Mouse (Mus musculus) midbrain, embryonic 11.5 days (tissue): ENCODE measurements around the gene Ccs. TPM values are rescaled to one million over a fixed set of nuclear protein-coding genes. Genes with fewer than 3 reads are reported as not detected.

ENCODE experiments used
- ATAC-seq: fragments of 200-750 bp; cut with Nextera tagmentation; 2 replicates; pipeline ENCODE4 v1.8.0; 2017; ENCODE audit warnings: moderate TSS enrichment, moderate library complexity; ENCODE audit not compliant: low FRiP score
- DNase-seq: peaks from one replicate; pipeline ENCODE4 v3.0.0; 2015; ENCODE audit warnings: low spot score; ENCODE audit errors: missing footprints
- H3K27ac ChIP-seq: fragments of 300-500 bp; sonication (generic); 2 replicates; pipeline ENCODE4 v1.5.1; 2014; ENCODE audit warnings: low read depth, low read length
- H3K27me3 ChIP-seq: fragments of 300-500 bp; sonication (generic); 2 replicates; pipeline ENCODE4 v1.6.1; 2014; ENCODE audit warnings: mild to moderate bottlenecking, low read length, moderate library complexity, mixed read lengths; ENCODE audit not compliant: control insufficient read depth, insufficient read depth
- H3K36me3 ChIP-seq: fragments of 300-500 bp; sonication (generic); 2 replicates; pipeline ENCODE4 v1.6.1; 2014; ENCODE audit warnings: mild to moderate bottlenecking, low read length, moderate library complexity, mixed read lengths; ENCODE audit not compliant: control insufficient read depth, insufficient read depth
- H3K4me1 ChIP-seq: fragments of 300-500 bp; sonication (generic); 2 replicates; pipeline ENCODE4 v1.6.1; 2014; ENCODE audit warnings: low read length; ENCODE audit not compliant: control insufficient read depth, insufficient read depth
- H3K4me2 ChIP-seq: fragments of 300-500 bp; sonication (generic); 2 replicates; pipeline ENCODE4 v1.6.1; 2014; ENCODE audit warnings: mild to moderate bottlenecking, moderate library complexity
- H3K4me3 ChIP-seq: fragments of 300-500 bp; sonication (generic); 2 replicates; pipeline ENCODE4 v1.5.1; 2014; ENCODE audit warnings: low read depth, low read length
- H3K9ac ChIP-seq: fragments of 300-500 bp; sonication (generic); 2 replicates; pipeline ENCODE4 v1.6.1; 2014; ENCODE audit warnings: low read length
- H3K9me3 ChIP-seq: fragments of 300-500 bp; sonication (generic); 2 replicates; pipeline ENCODE4 v1.6.1; 2016; ENCODE audit warnings: low read length; ENCODE audit not compliant: control insufficient read depth
- WGBS: fragments of 180-500 bp; shearing (Covaris S2); extraction: QIAGEN DNeasy Blood & Tissue Kit; methylation state at CpG from one replicate; pipeline ENCODE4 v1.1.7; 2014; 5-methylcytosine and 5-hydroxymethylcytosine counted together
- polyA plus RNA-seq: library from polyadenylated mRNA; unstranded; fragments of >200 nt; fragmentation: Nextera tagmentation; extraction: Ambion mirVana; gene quantifications from 2 replicates; pipeline ENCODE4 v1.2.1, GENCODE M21; 2014

Ccs gene
- polyA plus RNA-seq, 1 experiment from 2014 or later: 35.6 TPM

DNA sequence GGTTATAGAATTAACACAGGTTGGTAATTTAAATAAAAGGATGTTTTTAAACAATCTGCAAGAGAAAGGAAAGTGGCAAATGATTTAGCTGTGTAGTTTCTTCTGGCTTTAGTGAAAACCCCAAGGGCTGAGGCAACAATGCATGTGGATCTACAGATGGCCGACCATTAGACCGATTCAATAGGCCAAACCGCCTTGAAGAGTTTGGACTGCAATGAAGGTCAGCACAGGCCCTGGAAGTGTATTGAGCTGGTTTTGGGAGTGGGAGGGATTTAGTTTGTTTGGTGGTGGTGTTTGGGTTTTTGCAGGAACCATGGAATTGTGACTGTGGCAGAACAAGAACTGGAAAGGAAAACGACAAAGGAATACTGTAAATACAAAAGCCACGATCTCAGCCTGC lies 40.0 kb downstream of the Ccs start:
- no peak overlapping the region for H3K9ac ChIP-seq
- H3K9me3 ChIP-seq: no peaks in the 10 kb centered on the region
- 94% methylated on average over 5 of the region's 5 CpGs for WGBS
- H3K27me3 ChIP-seq: no peaks in the 10 kb centered on the region
- peaks cover 4% of the 10 kb centered on the region for H3K4me1 ChIP-seq
- no peak overlapping the region for H3K4me3 ChIP-seq
- no peak overlapping the region for H3K4me2 ChIP-seq
- H3K27ac ChIP-seq: no peak overlapping the region
- ATAC-seq (no peak), DNase-seq (no peak)
- peaks cover 29% of the 10 kb centered on the region for H3K36me3 ChIP-seq

DNA sequence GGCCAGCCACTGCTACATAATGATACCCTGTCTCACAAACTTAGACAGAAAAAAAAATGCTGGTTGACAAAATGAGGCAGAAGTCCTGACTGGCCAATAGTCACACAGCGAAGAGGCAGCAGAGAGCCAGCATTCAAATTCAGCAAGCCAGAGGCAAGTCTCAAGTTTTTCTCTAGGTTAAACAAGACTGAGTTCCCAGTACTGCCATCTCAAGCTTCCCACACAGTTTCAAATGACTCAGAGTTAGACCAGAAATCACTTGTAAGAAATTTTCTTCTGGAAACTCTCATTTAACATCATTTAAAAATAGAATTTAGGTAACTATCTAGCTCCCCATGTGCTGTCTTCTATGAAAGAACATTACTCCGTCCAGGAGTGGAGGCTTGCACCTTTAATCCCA lies 41.3 kb downstream of the Ccs start:
- 97% methylated on average over 2 of the region's 2 CpGs for WGBS
- H3K36me3 ChIP-seq: peaks cover 20% of the 10 kb centered on the region
- DNase-seq: no peak
- H3K27me3 ChIP-seq: no peaks in the 10 kb centered on the region
- H3K4me1 ChIP-seq: peaks cover 4% of the 10 kb centered on the region
- no peak for ATAC-seq
- no peak overlapping the region for H3K4me2 ChIP-seq
- H3K27ac ChIP-seq: no peak overlapping the region
- no peaks in the 10 kb centered on the region for H3K9me3 ChIP-seq
- no peak overlapping the region for H3K9ac ChIP-seq
- no peak overlapping the region for H3K4me3 ChIP-seq

DNA sequence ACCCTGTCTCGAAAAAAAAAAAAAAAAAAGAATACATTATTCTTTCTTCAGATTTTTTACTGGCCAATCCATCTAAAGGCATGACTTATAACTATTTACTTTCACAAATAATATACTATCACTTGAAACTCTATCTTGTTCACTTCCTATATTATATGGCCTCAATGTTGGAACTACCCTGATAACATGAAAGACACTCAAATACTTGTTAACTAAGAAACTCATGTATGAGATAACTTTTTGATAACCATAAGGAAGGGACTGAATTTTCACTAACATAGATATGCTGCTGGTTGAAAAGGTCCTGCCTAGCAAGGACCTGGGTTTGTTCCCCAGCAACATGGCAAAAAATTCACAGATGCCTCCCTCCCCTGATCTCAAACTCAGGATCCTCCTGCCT lies 43.2 kb downstream of the Ccs start:
- DNase-seq (no peak), ATAC-seq (no peak)
- peaks cover 16% of the 10 kb centered on the region for H3K36me3 ChIP-seq
- no peak overlapping the region for H3K4me2 ChIP-seq
- H3K4me3 ChIP-seq: no peak overlapping the region
- no peaks in the 10 kb centered on the region for H3K9me3 ChIP-seq
- H3K27me3 ChIP-seq: no peaks in the 10 kb centered on the region
- no peak overlapping the region for H3K27ac ChIP-seq
- 80% methylated on average over 1 of the region's 1 CpGs for WGBS
- H3K9ac ChIP-seq: no peak overlapping the region
- peaks cover 12% of the 10 kb centered on the region for H3K4me1 ChIP-seq

DNA sequence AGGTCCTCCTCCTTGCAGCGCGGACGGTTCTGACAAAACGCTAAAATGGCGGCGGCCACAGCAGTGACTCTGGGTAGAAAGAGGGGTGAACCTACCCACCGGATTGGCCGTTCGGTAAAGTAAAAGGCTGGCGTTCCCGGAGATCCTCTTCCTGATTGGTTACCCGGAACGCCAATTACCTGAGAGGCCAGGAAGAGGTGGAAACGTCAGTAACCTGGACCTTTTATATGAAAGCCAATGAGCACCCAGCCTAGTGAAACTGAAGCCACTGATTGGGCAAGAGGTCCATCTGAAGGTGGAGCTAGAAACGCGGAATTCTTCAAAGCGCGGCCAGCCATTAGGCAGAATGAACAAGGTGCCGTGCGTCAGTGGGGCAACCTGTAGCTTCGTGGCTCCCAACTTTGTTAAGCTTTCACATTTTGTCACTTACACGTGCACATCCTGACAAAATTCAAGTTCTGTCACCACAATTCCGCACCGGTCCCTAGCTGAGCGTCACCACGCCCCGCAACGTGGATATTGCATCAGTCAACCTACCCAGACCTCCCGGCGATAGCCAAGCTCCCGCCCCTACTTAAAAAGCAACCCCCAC lies 45.2 kb downstream of the Ccs start, which contains the start of gene Rbm4:
TSS of gene Rbm4 (minus strand) at position 71 of the 592 bp plus-strand sequence.
- peak; percentile 99 for DNase-seq
- Histone ChIP-seq H3K4me2 (peak within 1 kb of the TSS; percentile 73), H3K4me3 (peak within 1 kb of the TSS; percentile 76), H3K4me1 (peaks cover 16% of the 10 kb centered on the region), H3K36me3 (peaks cover 6% of the 10 kb centered on the region), H3K27me3 (no peaks in the 10 kb centered on the region), H3K9ac (peak within 1 kb of the TSS; percentile 80), H3K27ac (peak within 1 kb of the TSS; percentile 42; the same call in 1 of the 2 replicates), H3K9me3 (no peaks in the 10 kb centered on the region)
- ATAC-seq: peak; percentile 98
- WGBS: under 1% methylated on average over 31 of the region's 31 CpGs

DNA sequence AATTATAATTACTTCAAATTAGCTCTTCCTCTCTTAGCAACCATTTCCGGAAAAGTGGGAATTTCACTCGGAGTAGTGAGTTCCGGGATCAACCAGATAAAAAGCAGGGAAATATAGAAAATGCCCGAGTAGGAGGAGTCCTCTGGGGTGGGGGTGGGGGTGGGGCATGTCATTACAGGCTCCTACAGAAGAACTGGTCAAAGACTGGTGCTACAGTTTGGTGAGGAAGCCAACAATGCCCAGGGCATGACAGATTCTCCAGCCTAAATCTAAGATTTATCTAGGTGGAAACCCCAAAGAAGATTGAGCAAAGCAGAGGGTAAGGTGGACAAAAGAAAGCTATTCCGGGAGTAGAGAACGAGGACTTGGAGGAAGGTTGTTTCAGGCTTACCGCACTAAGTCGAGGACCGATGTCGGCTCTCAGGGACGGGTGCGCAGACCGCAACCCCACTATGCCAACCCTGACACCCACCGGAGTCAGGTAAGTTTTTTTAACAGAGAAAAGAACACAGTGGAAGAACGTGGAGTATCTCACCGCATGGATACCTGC lies 45.8 kb downstream of the Ccs start:
- Histone ChIP-seq H3K27me3 (no peaks in the 10 kb centered on the region), H3K4me1 (peaks cover 16% of the 10 kb centered on the region), H3K9ac (peak overlapping the region; percentile 80), H3K9me3 (no peaks in the 10 kb centered on the region), H3K27ac (peak overlapping the region; percentile 42; the same call in 1 of the 2 replicates), H3K4me2 (peak overlapping the region; percentile 73), H3K36me3 (peaks cover 8% of the 10 kb centered on the region), H3K4me3 (peak overlapping the region; percentile 76)
- DNase-seq (peak; percentile 98), ATAC-seq (peak; percentile 31; the same call in 1 of the 2 replicates)
- 2% methylated on average over 16 of the region's 16 CpGs for WGBS

DNA sequence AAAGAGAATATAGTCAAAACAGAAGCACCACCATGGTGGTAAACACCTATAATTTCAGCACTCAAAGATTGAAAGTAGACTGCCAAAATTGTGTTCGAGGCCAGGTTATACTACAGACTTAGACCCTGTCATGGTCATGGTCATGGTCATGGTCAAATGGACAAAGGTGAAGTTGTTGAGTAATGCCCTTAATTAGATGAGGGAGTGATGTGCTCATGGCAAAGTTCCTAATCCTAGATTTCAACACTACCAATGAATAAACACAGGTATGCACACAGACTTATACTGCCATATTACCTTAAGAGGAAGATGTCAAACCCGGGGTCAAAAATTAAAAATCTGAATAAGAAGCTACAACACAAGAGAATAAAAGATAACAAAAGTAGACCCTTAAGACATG lies 52.8 kb downstream of the Ccs start:
- Histone ChIP-seq H3K4me3 (no peak overlapping the region), H3K9ac (no peak overlapping the region), H3K36me3 (peaks cover 22% of the 10 kb centered on the region), H3K4me1 (peaks cover 6% of the 10 kb centered on the region), H3K4me2 (no peak overlapping the region), H3K27me3 (no peaks in the 10 kb centered on the region), H3K9me3 (no peaks in the 10 kb centered on the region), H3K27ac (no peak overlapping the region)
- 95% methylated on average over 2 of the region's 2 CpGs for WGBS
- ATAC-seq (no peak), DNase-seq (no peak)

DNA sequence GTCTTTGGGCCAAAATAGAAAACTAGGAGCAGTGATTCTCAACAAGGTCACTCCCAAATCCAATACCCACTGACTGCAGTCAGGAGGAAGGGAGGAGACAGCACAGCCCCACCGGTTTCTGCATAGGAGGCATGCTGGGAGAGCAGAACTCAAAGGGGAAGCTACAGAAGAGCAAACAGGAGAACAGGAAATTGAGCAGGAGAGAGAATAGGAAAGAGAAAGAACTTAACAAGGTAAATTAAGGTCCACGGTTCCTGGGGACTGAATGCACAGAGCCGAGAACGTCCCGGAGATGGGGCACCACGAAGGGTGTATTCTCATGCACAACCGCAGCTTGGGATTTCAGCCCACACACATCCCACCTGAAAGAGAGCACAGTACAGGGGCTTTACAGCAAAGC lies 53.9 kb downstream of the Ccs start:
- no peaks in the 10 kb centered on the region for H3K27me3 ChIP-seq
- H3K36me3 ChIP-seq: peaks cover 22% of the 10 kb centered on the region
- ATAC-seq: no peak

DNA sequence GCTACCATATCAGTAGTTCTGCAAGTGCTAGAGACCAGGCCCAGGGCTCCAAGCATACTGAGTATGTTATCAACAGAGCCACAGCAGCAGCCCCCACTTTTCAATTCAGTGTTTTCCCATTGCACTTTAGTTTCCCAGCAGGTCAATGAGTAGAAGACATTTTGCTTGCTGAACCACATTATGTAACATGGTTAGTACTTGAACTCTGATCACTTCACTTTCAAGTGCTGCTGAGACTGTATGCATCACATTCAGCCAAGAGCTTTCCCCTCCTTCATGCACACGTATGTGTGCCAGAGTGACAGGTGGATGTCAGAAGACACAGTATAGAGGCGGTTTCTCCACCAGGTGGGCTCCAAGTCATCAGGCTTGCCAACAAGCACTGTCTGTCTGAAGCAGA lies 56.2 kb downstream of the Ccs start:
- no peak for DNase-seq
- no peak overlapping the region for H3K4me3 ChIP-seq
- H3K9ac ChIP-seq: no peak overlapping the region
- no peaks in the 10 kb centered on the region for H3K4me1 ChIP-seq
- H3K27me3 ChIP-seq: no peaks in the 10 kb centered on the region
- H3K9me3 ChIP-seq: no peaks in the 10 kb centered on the region
- peaks cover 19% of the 10 kb centered on the region for H3K36me3 ChIP-seq
- no peak overlapping the region for H3K4me2 ChIP-seq
- ATAC-seq: no peak
- WGBS: 95% methylated on average over 2 of the region's 2 CpGs
- H3K27ac ChIP-seq: no peak overlapping the region

More for the DNA sequence above, 53.9 kb downstream of the Ccs start:
- Histone ChIP-seq H3K4me3 (no peak overlapping the region), H3K9me3 (no peaks in the 10 kb centered on the region), H3K9ac (no peak overlapping the region), H3K27ac (no peak overlapping the region), H3K4me2 (no peak overlapping the region), H3K4me1 (peaks cover 3% of the 10 kb centered on the region)
- DNase-seq: no peak
- 88% methylated on average over 7 of the region's 7 CpGs for WGBS
